Mouse (Mus musculus): ENCODE results near the gene Rimkla. TPM values are rescaled to one million over a fixed set of nuclear protein-coding genes. Genes with fewer than 3 reads are reported as not detected.
A peak's percentile ranks its signal among the peaks of the same experiment; 100 is the strongest.

Gene Rimkla
- polyA plus RNA-seq, 1 experiment from 2014 or later: 8.9 TPM

DNA sequence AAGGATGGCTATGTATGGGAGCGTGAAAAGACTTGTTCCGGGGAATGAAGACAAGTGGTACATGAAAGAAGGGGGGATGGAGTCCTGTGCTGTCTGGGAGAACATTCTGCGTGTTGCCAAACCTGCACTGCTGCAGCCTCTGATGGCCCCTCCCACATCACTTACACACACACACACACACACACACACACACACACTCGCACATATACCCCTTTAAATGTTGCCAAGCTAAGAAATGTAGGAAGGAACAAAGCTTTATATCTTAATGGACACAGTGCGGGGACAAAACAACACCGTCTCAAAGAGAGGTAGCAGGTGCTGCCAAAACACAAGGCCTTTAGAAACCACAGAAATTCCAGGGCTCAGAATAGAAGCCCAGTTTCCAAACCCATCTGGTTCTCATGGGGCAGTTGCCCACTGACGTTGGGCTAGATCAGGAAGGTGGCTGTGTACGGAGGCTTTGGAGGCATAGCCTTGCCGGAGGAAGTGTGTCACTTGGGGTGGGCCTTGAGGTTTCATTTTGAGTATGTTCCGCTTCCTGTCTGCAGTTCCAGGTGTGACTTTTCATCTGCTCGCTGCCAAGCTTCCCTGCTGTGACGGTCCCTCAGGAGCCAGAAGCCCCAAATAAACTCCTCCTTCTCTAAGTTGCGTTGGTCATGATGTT is 28.5 kb downstream of the Rimkla start:
- H3K27me3 ChIP-seq: no peaks in the 10 kb centered on the region
- 86% methylated on average over 13 of the region's 13 CpGs for WGBS
- no peak overlapping the region for H3K4me2 ChIP-seq (replicated peaks)
- H3K4me1 ChIP-seq: peaks cover 23% of the 10 kb centered on the region
- no peak overlapping the region for H3K27ac ChIP-seq (replicated peaks)
- no peak for ATAC-seq (ENCODE audit: low FRiP score, low read depth)
- no peaks in the 10 kb centered on the region for H3K9me3 ChIP-seq
- no peak overlapping the region for H3K9ac ChIP-seq (replicated peaks)
- no peaks in the 10 kb centered on the region for H3K36me3 ChIP-seq
- no peak overlapping the region for H3K4me3 ChIP-seq

DNA sequence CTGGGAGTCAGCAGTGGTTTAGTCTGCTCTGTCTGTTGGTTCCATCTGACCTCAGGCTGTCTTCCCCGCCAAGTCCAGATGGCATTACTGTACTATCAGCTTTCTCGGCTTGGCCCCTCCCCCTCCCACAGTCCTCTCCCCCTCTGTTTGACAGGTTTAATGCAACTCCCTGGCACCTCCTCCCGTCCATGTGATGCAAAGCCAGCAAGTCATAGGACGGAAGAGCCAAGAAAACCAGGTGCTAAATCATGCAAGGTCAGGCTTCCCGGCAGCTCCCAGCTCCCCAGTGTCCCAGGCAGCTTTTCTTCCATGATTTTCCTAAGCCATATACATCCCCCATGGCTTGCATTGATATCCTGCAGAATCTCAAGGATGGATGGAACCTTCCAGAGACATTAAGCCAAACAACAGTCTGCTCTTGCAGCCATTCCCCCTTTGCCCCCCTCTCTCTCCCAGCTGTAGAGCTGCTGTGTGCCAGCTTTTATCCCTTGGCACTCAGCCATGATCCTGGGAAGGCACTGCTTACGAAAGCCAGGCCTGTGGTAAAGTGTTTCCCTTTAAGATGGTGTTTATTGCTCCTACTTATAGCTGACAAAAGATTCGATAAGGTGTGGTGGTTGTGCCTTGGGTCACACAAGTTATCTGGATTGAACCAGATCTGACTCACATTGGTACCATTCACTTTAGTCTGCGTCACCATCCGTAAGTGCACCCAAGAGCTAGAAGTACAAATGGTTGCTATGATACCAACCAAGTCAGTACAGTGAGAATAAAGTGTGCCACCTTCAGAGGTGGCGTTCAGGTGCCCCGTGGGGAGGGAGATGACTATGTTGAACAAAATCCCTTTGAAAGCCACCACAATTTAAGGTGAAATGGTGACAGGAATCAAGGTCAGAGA is 29.3 kb downstream of the Rimkla start:
- Histone ChIP-seq H3K4me2 (replicated peaks) (no peak overlapping the region), H3K9ac (replicated peaks) (no peak overlapping the region), H3K9me3 (no peaks in the 10 kb centered on the region), H3K4me3 (no peak overlapping the region), H3K27ac (replicated peaks) (no peak overlapping the region), H3K36me3 (no peaks in the 10 kb centered on the region), H3K4me1 (peaks cover 23% of the 10 kb centered on the region), H3K27me3 (no peaks in the 10 kb centered on the region)
- WGBS: 63% methylated on average over 11 of the region's 11 CpGs
- no peak; the same call in 1 of the 2 replicates for ATAC-seq (ENCODE audit: low FRiP score, low read depth)

DNA sequence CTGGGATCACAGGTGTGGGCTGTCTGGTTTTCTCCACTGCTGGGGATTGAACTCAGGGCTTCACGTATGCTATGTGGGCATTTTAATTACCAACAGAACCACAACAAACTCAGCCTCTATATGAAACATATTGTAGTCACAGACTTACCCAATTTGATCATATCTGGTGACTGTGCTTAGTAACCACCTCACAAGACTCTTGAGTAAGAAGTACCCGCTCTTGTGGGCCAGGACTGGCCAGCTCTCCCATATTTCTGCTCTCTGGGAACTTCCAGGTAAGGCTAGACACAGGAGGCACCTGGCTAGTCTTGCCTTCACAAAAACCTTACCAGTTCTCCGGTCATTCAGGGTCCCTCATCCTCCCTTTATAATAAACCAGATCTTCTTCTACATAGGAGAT is 30.0 kb downstream of the Rimkla start:
- WGBS: 88% methylated on average over 3 of the region's 3 CpGs
- Histone ChIP-seq H3K4me2 (replicated peaks) (no peak overlapping the region), H3K27ac (replicated peaks) (no peak overlapping the region)

DNA sequence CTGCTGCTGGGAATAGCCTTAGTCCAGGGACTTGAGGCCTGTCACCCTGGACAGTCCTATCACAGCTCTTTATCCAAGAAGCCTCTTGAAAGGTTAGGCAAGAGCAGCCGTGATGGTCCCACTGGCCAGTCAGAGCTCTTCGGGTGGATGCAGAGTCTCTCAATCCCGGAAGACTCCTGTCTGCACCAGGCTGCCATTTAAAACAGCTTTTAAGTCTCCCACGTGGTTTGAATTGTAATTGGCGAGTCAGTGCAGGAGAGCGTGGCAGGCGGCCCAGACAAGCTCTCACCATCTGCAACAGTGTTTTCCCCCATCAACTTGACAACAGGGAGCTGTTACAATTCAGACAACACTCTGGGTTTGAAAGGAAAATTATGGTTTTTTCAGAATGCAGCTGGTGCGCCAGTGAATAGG is 31.7 kb downstream of the Rimkla start:
- H3K9ac ChIP-seq (replicated peaks): no peak overlapping the region
- no peaks in the 10 kb centered on the region for H3K9me3 ChIP-seq
- 33% methylated on average over 8 of the region's 8 CpGs for WGBS
- peak; percentile 80 for ATAC-seq (ENCODE audit: low FRiP score, low read depth)
- no peaks in the 10 kb centered on the region for H3K27me3 ChIP-seq
- H3K4me2 ChIP-seq (replicated peaks): no peak overlapping the region; the same call in 1 of the 2 replicates
- peaks cover 23% of the 10 kb centered on the region for H3K4me1 ChIP-seq
- no peaks in the 10 kb centered on the region for H3K36me3 ChIP-seq
- H3K27ac ChIP-seq (replicated peaks): peak overlapping the region; percentile 72
- no peak overlapping the region for H3K4me3 ChIP-seq

More for the DNA sequence above, 30.0 kb downstream of the Rimkla start:
- H3K9me3 ChIP-seq: no peaks in the 10 kb centered on the region
- no peaks in the 10 kb centered on the region for H3K27me3 ChIP-seq
- no peak overlapping the region for H3K9ac ChIP-seq (replicated peaks)
- no peaks in the 10 kb centered on the region for H3K36me3 ChIP-seq
- ATAC-seq (ENCODE audit: low FRiP score, low read depth): no peak
- H3K4me3 ChIP-seq: no peak overlapping the region
- H3K4me1 ChIP-seq: peaks cover 23% of the 10 kb centered on the region

DNA sequence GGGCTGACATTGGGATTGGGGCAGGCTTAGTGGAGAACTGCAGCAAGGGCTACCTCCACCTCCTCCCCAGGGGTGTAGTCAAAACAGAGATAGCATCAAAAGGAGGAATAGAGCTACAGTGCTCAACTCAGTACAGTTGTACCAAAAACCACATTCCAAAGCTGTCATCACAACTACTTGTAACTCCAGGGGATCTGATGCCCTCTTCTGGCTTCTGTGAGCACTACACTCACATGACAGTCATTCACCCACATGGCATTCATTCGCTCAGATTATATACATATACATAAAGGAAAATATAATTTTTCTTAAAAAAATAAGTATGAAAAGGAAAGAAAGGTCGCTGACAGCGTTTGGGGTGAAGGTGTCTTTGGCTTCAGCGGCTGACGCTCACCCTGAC is 32.1 kb downstream of the Rimkla start:
- Histone ChIP-seq H3K4me2 (replicated peaks) (no peak overlapping the region), H3K36me3 (no peaks in the 10 kb centered on the region), H3K4me3 (no peak overlapping the region), H3K4me1 (peaks cover 23% of the 10 kb centered on the region), H3K27ac (replicated peaks) (peak overlapping the region; percentile 72), H3K9me3 (no peaks in the 10 kb centered on the region), H3K27me3 (no peaks in the 10 kb centered on the region), H3K9ac (replicated peaks) (no peak overlapping the region)
- ATAC-seq (ENCODE audit: low FRiP score, low read depth): 0 out of 2 replicates have a peak, but pooled peaks have one; percentile 24
- WGBS: 59% methylated on average over 5 of the region's 5 CpGs

DNA sequence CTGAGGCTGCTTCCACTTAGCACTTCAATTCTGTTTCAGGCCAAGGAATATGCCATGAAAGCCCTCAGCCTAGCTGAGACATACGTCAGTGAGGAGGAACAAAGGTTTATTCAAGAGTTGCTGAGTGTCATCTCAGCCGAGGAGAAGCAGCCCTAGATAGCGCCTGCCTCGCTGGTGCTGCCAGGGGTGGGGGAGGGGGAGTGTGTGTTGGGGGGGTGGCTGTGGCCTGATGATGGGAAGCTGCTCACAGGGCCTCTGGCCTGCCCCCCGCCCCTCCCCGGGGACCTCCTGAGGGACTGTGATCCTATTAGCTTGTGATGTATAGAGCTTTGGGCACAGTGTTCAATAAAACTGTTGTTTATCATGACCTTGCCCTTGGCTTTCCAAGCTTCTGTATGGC is 38.9 kb downstream of the Rimkla start:
- Histone ChIP-seq H3K36me3 (no peaks in the 10 kb centered on the region), H3K27me3 (no peaks in the 10 kb centered on the region), H3K9ac (replicated peaks) (no peak overlapping the region), H3K4me3 (no peak overlapping the region), H3K4me2 (replicated peaks) (no peak overlapping the region), H3K4me1 (peaks cover 8% of the 10 kb centered on the region), H3K9me3 (no peaks in the 10 kb centered on the region), H3K27ac (replicated peaks) (peak overlapping the region; percentile 54)
- peak; percentile 66 for ATAC-seq (ENCODE audit: low FRiP score, low read depth)
- 18% methylated on average over 6 of the region's 6 CpGs for WGBS

DNA sequence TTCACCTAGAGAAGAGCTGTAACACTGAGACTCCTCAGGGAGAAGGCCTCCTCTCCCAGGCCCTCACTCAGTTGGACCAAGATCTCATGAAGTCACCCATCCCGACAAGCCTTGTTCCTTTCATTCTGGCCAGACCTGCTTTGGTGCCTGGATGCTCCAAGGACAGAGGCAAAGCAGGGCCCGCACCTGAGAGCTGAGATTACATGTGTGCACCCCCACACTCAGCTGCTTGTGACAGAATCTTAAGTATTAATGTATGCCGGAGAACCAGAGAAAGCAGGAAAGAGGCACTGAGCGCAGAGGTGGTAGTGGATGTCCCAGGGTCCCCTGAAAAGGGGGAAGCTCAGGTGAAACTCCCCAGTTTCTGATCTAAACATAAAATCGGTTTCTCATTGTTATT is 39.3 kb downstream of the Rimkla start:
- Histone ChIP-seq H3K4me1 (peaks cover 8% of the 10 kb centered on the region), H3K27me3 (no peaks in the 10 kb centered on the region), H3K4me2 (replicated peaks) (no peak overlapping the region), H3K27ac (replicated peaks) (peak overlapping the region; percentile 54), H3K9me3 (no peaks in the 10 kb centered on the region), H3K9ac (replicated peaks) (no peak overlapping the region), H3K36me3 (no peaks in the 10 kb centered on the region), H3K4me3 (no peak overlapping the region)
- no peak for ATAC-seq (ENCODE audit: low FRiP score, low read depth)
- 74% methylated on average over 5 of the region's 5 CpGs for WGBS

DNA sequence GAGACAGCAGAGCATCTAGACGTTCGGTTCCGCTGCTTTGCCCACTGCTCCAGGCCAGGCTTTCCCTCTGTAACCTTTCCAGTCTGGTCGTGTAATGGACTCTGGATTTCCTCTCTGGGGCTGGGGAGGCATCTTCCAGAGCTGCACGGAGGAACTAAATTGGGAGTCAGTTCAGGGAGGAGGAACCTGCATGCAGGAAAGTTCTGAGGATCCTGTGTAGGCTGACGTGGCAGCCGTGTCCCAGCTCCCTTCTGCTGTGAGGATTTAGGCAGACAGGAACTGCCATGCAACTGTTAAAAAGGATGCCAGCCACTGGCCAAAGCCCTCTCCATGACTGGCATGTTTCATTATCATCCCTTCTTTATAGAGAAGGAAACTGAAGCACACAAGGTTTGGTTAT is 42.0 kb downstream of the Rimkla start:
- no peaks in the 10 kb centered on the region for H3K27me3 ChIP-seq
- H3K9me3 ChIP-seq: no peaks in the 10 kb centered on the region
- no peak for ATAC-seq (ENCODE audit: low FRiP score, low read depth)
- 80% methylated on average over 7 of the region's 7 CpGs for WGBS
- no peak overlapping the region for H3K4me3 ChIP-seq
- no peak overlapping the region for H3K27ac ChIP-seq (replicated peaks)
- H3K4me2 ChIP-seq (replicated peaks): no peak overlapping the region
- H3K4me1 ChIP-seq: peaks cover 8% of the 10 kb centered on the region
- no peaks in the 10 kb centered on the region for H3K36me3 ChIP-seq
- H3K9ac ChIP-seq (replicated peaks): no peak overlapping the region

DNA sequence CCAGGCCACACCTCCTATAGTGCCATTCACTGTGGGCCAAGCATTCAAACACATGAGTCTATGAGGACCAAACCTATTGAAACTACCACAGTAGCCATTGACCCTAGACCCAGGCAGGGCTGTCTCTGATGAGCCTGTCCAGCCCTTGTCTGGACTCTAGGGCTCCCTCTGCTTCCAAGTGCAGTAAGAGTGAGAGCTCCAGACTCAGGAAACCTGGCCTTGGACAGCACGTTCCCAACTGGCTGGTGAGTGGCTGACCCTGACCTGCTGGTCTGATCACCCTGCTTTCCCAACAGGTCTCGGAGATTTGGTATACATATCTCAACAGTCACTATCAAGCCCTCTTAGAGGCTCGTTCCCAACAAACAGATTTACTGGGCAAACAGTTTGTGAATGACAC is 44.6 kb downstream of the Rimkla start:
- no peak for ATAC-seq (ENCODE audit: low FRiP score, low read depth)
- Histone ChIP-seq H3K4me1 (no peaks in the 10 kb centered on the region), H3K27me3 (no peaks in the 10 kb centered on the region), H3K9ac (replicated peaks) (no peak overlapping the region), H3K4me2 (replicated peaks) (no peak overlapping the region), H3K4me3 (no peak overlapping the region), H3K9me3 (no peaks in the 10 kb centered on the region), H3K36me3 (no peaks in the 10 kb centered on the region), H3K27ac (replicated peaks) (no peak overlapping the region)
- WGBS: 84% methylated on average over 3 of the region's 3 CpGs

DNA sequence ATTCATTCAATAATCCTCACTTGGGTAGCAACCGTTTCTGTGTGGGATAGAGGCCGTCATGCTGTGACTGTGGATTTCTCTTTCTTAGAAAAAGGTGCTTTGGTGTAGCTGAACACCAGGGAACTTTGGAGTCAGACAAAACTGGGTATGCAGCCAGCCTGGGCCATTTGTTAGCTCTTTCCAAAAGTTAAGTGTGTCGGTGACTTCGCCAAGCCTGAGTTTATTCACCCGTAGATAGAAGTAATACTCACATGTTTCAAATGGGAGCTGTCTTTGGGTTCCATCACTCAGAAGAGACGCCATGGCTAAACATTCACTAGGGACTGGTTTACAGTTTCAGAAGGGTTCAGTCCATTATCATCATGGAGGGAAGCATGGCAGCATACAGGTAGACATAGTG is 45.2 kb downstream of the Rimkla start:
- H3K9ac ChIP-seq (replicated peaks): no peak overlapping the region
- no peak overlapping the region for H3K4me3 ChIP-seq
- no peak for ATAC-seq (ENCODE audit: low FRiP score, low read depth)
- no peaks in the 10 kb centered on the region for H3K4me1 ChIP-seq
- 92% methylated on average over 6 of the region's 6 CpGs for WGBS
- no peaks in the 10 kb centered on the region for H3K9me3 ChIP-seq
- no peak overlapping the region for H3K4me2 ChIP-seq (replicated peaks)
- H3K27me3 ChIP-seq: no peaks in the 10 kb centered on the region
- no peak overlapping the region for H3K27ac ChIP-seq (replicated peaks)
- H3K36me3 ChIP-seq: no peaks in the 10 kb centered on the region

DNA sequence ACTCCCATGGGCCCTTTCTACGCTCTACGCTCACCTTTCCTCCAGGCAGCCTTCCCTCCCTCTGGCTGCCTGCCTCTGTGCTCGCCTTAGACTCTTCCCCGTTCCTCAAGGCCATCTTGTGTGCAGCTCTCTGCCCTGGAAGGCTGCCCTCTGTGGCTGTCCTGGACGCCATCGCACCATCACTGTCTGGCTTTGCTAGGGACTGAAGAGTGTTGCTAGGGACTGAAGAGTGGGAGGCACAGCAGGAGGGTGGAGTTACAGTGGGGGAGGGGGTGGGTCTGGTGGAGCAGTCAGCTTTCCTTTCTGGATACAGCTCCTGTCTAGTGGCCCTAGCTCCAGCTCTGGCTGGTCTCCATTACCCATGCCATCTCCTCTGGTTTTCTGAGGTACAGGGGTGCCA is 49.9 kb downstream of the Rimkla start:
- ATAC-seq (ENCODE audit: low FRiP score, low read depth): no peak
- Histone ChIP-seq H3K4me2 (replicated peaks) (no peak overlapping the region), H3K4me3 (no peak overlapping the region), H3K4me1 (no peaks in the 10 kb centered on the region), H3K27ac (replicated peaks) (no peak overlapping the region), H3K9ac (replicated peaks) (no peak overlapping the region), H3K27me3 (no peaks in the 10 kb centered on the region), H3K9me3 (no peaks in the 10 kb centered on the region), H3K36me3 (no peaks in the 10 kb centered on the region)
- WGBS: 48% methylated on average over 6 of the region's 6 CpGs

DNA sequence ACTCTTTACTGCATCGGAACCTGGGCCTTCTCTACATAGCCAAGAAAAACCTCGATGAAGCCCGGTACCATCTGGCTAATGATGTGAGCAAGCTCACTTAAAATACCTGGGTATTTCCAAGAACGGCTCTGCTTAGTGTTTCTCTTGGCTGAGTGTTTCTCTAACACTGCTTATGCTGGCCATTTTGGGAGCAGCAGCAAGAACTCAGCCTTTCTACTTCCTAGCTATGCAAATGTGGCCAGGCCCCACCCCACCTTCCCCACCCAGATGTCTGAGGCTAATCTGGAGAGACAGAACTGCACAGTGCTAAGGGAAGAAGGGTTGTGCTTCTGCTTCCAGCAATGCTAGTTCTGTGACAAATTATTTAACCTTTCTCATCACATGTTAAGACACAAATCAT is 50.6 kb downstream of the Rimkla start:
- no peak overlapping the region for H3K4me3 ChIP-seq
- no peak overlapping the region for H3K9ac ChIP-seq (replicated peaks)
- no peak for ATAC-seq (ENCODE audit: low FRiP score, low read depth)
- no peaks in the 10 kb centered on the region for H3K27me3 ChIP-seq
- H3K27ac ChIP-seq (replicated peaks): no peak overlapping the region
- H3K4me1 ChIP-seq: no peaks in the 10 kb centered on the region
- no peak overlapping the region for H3K4me2 ChIP-seq (replicated peaks)
- H3K9me3 ChIP-seq: no peaks in the 10 kb centered on the region
- WGBS: over 99% methylated on average over 4 of the region's 4 CpGs
- no peaks in the 10 kb centered on the region for H3K36me3 ChIP-seq
